Mouse (Mus musculus): ENCODE results near the gene Npffr2. TPM values are rescaled to one million over a fixed set of nuclear protein-coding genes. Genes with fewer than 3 reads are reported as not detected.
"Not testable (repeated sequence)": the region's sequence is repeated elsewhere in the genome, so short reads cannot be mapped to it uniquely, and the experiment has no call there.

Npffr2 gene
- not detected for polyA plus RNA-seq (2017; shearing (Covaris generic))

DNA sequence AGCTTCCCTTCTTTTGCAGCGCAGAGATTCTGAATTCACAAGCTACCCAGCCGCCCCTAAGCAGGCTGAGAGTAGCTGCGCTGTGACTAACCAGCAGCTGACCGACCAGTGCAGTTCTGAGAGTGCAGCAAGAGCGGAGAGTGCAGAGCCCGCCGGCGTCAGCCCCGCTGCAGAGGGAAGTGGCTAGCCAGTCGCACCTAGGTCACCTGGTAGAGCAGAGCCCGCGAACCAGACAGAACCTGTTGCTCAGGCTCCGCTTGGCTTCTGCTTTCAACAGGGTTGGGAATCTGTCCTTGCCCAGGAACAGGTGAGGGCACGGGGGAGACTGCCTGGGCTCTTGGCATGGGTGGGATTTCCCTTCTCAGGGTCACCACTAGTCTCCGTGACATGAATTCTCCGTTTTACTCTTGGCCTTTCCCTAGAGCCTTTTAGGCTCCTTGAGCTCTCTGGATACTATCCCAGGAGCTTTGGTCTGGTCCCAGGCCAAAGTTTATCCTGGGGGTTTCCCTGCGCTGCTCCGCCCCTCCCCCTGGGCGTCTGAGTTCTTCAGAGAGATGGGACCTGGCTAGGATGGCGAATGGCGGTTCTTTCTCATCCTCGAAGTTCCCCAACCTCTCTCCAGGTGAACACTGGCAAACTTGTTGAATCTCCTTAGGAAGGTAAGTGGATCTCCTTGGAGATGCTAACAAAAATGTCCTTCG is at the start of gene Npffr2:
Npffr2 (plus strand) TSS at position 552 of the 701 bp plus-strand sequence.
- ATAC-seq, result no peak

DNA sequence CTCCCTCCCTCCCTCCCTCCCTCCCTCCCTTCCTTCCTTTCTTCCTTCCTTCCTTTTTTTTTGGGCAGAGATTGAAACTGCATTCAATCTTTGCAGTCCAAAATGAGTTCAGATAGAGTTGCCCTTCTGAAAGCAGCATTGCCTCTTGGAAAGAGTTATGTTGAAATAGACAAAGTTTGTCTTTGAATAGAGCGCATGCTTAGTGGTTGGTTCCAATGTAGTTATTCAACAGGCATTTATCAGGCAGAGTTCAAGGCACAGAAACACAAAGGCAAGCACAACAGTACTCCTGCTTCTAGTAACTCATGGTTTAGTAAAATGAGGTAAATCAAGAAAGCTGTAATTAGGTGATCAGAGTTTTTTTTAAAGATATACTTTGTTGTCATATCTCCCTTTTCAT is 34.7 kb upstream of the Npffr2 start:
- ATAC-seq, result no peak

DNA sequence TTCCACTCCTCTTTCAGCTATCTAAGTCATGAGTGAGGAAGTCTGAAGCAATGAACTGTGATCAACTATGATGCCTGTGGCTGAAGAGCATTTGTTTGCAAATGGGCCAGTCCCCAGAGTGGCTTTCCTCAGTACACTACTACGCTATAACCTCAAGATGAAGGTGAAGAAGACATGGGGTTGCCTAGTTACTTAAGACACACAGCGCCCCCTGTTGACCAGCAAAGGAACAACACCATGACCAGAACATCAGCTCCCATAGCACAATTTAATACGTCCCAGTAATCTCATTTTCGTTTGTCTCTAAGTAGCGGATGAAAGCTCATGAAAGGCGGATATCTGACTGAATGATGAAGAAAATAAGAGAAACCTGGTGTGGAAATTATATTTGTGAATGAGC is 27.0 kb upstream of the Npffr2 start:
- no peak for ATAC-seq

DNA sequence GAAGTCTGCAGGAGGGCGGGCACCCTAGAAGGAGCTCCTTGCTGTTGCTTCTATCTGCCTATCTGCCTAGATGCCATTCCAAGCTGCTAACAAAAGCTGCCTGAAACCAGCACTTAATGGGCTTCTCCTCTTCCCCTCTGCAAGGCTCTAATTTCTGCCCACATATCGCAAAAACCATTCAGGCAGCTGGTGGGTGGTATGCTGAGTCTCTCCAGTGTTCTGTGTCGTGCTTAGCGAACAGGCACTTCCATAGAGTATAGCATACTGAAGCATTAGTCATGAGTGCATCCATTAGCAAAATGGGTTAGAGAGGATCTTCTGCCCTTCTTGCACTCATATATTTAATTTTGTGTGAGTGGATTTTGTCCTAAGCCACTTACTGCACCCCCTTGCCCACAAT is 8.6 kb upstream of the Npffr2 start:
- no peak for ATAC-seq

DNA sequence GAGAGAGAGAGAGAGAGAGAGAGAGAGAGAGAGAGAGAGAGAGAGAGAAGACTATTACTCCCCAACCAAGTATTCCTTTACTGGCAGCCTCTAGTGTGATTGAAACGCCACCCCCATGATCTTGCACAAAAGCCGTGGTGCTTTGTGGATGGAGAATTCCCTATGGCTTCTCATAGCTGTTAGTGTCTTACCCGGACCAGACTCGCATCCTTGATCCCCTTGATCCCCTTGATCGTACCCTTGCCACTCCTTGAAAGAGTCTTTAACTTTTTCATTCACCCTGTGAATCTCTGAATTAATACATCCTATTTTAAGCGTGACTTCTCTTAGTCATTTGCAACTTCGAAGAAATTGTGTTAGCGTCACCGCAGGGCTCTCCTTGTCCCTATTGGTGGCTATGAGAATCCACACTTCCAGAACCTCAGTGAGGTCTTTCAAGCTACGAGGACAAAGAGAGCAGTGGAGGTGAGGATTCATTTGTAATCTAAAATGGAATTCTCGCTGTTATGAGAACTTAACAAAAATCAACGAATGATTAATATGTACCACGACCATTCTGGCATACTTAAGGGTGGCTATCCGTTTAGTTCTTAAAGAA is 949 bp upstream of the Npffr2 start:
- no peak for ATAC-seq

DNA sequence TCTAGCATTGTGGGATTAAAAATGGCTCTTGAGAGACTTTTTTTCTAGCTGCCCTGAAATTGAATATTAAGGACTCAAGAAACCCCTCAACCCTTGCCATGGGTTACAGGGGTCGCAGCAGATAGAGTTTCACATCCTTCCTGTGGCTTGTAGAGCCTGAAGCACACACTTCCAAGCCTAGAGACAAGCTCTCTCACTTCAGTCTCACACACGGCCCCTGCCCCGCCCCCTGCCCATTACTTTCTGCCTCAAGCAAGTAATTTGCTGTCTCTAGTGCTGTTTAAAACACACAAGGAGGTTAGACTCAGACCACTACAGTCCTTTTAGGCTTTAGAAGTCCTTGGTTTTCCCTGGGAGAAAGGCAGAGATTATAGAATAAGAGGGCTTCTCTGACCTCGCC is 1.7 kb downstream of the Npffr2 start:
- no peak for ATAC-seq

DNA sequence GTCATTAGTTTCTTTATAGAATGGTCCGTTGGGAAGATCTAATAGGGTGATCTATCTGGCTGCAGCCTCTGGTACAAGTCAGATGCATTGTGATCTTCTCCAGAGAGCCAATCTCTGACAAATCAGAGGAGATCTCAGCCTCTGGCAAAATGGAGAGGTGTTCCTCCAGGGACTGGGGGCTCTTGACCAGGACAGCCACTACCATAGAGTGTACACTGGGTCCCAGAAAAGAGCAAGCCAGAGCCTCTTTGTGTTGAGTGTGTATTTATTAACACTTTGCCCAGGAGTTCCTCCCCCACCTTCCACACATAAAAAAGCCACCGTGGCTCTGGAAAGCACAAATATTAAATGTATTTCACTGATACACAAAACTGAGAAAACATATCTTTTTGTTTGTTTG is 2.2 kb downstream of the Npffr2 start:
- ATAC-seq, result no peak

DNA sequence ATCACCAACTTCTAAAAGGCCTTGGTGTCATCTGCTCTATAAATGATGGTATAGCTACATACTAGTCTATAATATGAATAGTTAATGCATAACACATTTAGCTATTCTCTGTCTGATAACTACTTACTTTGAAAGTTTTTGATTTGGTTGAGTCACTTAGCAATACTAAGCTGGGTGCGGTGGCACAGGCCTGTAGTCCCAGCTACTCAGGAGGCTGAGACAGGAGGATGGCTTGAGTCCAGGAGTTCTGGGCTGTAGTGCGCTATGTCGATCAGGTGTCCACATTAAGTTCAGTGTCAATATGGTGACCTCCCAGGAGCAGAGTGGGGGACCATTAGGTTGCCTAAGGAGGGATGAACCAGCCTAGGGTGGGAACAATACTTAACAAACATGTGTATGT is 8.8 kb downstream of the Npffr2 start:
- ATAC-seq, result no peak

DNA sequence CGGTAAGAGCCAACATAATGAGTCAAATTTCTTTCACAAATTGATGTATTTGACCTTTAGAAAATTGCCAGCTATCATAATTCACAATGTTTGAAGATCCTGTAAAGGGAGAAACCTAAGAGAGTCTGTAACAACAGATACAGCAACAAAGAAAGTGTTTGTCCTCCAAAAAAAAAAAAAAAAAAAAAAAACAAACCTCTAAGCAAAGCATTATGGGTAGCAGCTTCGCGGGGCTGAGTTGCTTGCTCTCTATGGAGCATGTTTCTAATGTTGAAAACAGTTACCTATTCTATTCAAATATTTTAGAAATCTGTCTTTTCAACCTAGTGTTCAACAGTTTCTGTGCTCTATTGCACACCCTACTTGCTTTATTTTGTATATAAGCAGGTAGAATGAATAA is 15.2 kb downstream of the Npffr2 start:
- ATAC-seq, result no peak

DNA sequence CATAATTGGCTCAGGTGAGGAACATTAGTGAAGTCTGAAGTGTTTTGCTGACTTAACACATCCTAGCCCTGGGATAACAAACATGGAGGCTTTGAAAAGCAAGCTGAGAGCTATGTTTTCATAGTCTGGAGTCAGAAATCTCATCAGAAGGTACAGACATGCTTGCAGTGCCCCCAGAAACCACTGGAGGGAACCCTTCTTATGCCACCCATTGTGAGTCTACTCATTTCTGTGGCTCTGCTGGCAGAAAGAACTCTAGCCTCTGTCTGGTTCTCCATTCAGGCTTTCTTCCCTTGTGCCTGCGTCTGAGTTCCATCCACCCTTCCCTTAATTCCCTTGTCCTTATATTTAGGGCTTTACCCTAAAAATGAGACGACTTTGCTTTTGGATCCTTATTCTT is 16.2 kb downstream of the Npffr2 start:
- no peak for ATAC-seq

DNA sequence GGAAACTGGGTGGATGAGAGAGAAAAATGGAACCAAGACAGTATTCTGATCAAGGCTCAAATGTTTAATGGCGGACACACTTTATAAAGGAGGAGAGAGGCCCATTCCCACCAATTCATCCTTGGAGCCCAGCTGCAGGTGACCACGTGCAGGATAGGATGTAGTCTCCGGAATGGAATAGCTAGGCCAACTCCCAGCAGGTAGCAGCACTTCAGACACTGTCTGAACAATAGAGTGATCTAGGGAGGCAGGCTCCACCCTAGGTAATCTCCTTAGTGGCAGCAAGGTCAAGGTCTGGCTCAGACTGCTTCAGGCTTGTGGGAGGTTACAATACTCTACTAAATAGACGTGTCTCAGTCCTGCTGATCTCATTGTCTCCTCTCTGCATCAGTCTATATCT is 31.9 kb downstream of the Npffr2 start:
- not testable (repeated sequence) for ATAC-seq

DNA sequence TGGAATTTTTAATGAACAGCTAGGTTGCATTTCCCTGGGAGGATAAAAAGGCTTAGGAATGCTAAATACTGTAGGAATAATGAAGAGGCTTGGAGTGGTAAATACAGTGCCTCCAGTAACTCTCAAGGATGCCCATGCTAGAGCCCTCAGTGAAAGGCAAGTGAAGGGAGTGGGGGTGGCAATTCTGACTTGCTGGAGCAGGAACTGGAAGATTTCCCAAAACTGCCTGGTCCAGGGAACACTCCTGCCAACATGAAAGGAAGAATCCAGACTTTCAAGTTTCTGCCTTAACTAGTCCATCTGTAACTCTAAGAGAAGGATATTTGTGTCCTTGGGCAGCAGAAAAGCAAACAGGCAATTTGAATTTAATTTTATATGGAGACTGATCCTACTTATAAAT is 34.2 kb downstream of the Npffr2 start:
- ATAC-seq, result no peak

DNA sequence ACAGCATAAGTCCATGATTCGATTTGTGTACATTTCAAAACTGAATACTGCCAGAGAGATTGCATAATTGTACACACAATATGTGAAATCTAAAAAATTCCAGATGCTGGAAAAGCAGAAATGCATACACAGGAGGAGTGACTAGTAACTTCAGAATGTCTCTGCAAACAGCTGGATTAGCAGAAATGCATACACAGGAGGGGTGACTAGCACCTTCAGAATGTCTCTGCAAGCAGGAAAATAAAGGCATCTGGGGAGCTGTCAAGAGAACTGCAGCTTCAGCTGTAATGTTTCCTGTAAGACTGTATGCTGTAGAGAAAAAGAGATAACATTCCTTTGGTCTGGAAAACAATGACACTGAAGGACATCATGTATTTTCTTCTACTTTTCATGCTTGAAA is 51.4 kb downstream of the Npffr2 start:
- ATAC-seq, result no peak

DNA sequence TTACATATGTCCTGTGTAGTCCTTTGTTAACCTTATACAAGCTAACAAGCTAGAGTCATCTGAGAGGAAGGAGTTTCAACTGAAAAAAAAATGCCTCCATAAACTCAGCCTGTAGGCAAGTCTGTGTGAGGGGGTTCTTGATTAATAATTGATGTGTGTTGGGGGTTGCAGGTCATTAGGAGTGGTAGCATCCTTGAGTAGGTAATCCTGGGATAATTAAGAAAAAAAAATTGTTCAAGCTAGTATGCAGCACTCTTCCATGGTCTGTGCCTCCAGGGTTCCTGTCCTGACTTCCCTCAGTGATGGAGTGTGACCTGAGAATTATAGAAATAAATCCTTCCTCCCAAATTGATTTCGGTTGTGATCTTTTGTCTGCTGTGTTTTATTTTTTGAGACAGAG is 52.0 kb downstream of the Npffr2 start:
- ATAC-seq, result no peak

DNA sequence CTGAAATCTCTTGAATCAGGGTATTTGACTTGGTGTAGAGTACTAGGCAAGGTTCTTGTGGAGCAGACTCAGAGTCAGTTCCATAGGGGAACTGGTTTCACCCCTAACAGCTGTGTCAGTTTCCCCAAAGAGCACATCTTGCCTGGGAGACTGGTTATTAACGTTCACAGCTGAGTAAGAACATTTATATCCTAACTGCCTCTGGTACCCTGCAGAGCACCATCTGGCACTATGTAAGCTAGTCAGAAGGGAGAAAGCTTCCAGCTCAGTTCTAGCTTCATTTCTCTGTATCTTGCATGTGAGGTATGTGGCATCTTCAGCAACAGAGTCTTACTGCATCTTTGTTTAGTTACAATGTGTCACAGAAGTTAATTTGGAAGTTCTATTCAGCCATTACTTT is 53.9 kb downstream of the Npffr2 start:
- no peak for ATAC-seq

DNA sequence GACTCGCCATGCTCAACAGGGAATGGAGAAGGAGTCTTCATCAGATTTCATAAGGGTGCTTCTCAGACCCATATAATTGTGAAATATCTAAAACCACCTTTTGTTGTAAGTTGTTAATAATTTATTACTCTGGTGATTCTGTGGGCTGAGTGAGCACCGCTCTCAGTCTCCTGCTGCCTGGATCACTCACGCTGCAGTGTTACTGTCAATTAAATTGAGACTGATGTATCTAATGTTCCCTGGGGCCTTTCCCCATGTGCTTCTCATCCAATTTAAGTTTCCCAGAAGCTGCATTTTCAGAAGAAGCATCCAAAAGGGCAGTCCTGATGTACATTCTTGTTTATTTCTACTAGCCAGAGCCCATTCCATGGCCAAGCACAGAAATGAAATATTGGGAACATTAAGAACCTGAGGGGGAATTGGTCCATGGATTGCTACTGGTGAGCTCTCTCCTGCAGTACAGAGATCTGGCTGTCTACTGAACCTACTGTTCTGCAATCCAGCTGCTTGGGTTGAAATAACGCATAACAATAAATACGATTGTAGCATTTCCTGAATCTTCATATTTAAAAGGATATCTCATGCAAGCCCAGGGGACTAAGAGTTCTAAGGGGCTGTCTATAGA is 54.6 kb downstream of the Npffr2 start:
- no peak for ATAC-seq

DNA sequence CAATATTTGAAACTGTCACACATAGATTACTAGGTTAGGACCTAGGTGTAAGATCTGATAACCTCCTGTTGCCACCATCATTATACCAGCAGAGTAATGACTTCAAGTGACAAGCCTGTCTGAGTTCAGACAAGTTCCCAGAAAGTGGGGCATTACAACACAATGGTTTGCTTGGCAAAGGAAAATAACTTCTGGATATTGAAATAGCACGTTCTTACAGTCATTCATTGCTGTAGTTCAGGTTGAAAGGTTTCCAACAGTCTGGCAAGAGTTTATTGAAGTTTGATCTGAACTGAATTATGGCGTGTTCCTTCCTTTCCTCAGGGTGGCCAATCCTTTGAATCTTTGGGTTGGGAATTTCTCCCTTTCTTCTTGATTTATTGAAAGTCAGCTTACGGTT is 57.8 kb downstream of the Npffr2 start:
- ATAC-seq, result no peak

DNA sequence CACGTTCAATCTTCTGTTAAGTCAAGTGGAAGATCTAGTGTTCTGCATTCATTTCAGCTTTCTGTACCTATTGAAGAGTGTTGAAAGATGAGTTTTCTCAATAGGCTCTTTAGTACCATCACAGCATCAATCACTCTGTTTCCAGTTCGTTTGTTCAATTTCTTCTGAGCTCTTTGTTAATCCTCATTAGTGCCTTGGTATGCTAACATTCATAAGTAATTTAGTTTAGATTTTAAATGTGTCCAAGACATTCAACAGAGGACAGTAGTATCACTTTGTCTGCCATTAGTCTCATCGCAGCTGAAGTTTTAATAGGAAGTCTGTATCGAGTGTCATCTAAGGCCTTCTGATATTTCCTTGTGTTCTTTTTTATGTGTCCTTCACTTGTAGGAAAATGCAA is 65.1 kb downstream of the Npffr2 start:
- no peak for ATAC-seq

DNA sequence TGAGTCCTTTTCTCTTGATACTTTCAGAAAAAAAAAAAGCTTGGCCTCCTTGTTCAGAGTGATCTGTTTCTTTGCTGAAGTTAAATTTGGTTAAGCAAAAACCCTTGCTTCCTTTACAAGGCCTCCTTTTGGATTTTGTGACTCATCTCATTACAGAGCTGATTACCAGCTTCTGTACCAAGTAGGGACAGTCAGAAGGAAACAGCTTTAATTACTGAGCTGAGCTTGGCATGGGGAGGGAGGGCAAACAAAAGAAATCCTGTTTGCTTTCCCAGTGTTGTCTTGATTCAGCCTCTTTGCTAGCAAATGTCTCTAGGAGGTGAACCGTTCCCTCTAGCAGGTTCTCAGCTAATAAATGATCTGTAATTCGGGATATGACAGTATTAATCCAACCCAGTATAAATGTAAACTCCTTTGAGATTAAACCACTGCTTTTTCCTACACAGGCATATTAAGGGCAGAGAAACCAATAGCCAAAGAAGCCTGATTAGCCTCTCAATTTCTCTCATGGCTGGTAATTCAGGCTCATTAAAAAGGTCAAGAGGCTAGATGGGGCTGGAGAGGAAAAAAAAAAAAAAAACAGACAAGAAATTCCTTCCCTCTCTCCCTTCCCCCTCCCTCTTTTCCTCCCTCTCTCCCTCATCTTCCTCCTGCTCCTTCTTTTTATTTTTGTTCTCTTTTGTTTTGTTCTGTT is 84.2 kb downstream of the Npffr2 start:
- no peak for ATAC-seq

DNA sequence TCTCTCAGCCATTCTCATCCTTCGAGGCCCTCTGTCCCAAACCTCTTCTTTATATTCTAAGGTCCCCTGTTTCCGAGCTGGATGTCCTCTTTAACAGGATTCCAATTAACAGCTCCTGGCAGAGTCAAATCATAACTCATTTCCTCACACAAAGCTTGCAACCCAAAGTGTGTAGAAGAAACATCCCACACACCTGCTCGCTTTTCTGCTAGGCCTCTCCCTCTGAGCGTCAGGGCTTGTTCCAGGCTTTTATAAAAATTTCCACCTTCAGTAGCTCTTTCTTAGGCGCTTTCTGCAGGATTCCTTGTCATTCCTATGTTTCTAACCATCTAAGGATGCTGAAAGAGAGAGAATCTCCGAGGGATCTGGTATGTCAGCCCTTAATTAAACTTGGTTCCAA is 85.0 kb downstream of the Npffr2 start:
- no peak for ATAC-seq

DNA sequence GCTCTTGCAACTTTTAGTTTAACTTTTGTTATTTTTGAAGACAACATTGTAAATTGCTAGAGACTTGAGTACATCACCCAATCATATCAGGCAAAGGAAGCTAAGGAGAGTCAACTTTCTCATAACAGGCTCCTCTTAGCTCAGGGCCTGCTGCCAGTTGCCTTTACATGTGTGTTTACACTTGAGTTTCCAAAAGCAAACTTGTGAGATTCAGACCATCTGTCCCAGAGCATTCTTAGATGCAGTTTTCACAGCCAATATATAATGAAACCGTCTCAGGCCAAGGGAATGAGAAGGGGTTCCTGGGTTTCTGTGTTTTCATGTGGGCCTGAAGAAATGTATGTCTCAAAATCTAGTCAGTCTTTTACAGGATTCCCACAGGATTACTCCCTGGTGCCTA is 104.4 kb downstream of the Npffr2 start:
- ATAC-seq, result no peak

Data from inflammation-experienced regulatory T-cells, adult 6 months (primary cell).